12 mouse cellular contexts compared by ENCODE assay signal in the genomic region with DNA sequence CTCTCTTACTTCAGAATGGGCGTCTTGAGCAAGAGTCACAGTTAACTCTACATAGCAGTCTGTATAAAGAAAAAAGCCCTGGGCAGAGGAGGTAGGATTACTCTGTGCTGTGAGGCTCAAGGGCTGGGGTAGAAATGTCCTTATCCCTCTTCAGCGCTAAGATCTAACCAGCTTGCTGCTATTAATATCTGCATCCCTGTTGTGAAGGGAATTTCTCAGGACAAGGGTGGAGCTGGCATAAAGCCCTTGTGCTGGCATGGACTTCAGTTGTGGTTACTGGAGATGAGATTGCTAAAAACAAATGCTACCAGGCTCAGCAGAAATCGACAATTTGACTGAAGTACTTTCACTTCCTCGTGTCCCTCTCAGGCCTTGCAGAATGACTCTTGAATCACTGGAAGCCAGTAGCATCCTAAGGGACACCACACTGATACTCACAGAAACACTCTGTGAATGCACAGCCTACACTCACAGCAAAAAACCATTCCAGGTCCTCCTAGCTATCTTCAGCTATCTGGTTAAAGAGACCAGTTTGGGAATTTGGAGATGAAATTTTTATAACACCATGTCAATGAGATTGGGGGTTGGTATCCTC.
DNase-seq lines count a peak whose midpoint lies in the region; ATAC-seq and TF ChIP-seq lines count a peak whose summit lies in the region.
"Had no signal": no experiment of that assay in that cellular context is flagged by ENCODE, and none has a peak within 500 bp of the region (broad histone marks: within the 10 kb centered on the region; RNA-seq: fewer than 3 reads in every experiment).

No protein-coding gene starts in this region.

- H3K4me3 ChIP-seq in heart, embryonic 13.5 days: no peak overlapping the region
- H3K4me3 ChIP-seq in thymus, adult 2 months (ENCODE audit: control insufficient read depth, insufficient read depth, low read length): no peak overlapping the region
- H3K4me3 ChIP-seq: lung, embryonic 15.5 days; neural tube, embryonic 12.5 days had no signal

- TF ChIP-seq POLR2A in thymus, adult 2 months (IDR thresholded peaks at IDR 0.05; ENCODE audit: control insufficient read depth, extremely low read depth, insufficient read depth, low read length, poor library complexity): no peak

- TF ChIP-seq CTCF in thymus, adult 2 months (IDR thresholded peaks at IDR 0.05; ENCODE audit: borderline replicate concordance, control insufficient read depth, extremely low read depth, insufficient read depth, low read length, poor library complexity): no peak

- H3K4me2 ChIP-seq in heart, embryonic 13.5 days: peak overlapping the region; percentile 31
- H3K4me2 ChIP-seq: hindbrain, embryonic 14.5 days; lung, embryonic 15.5 days; neural tube, embryonic 12.5 days had no signal

- peaks cover 7% of the 10 kb centered on the region; the same call in 1 of the 2 replicates for H3K4me1 ChIP-seq in heart, embryonic 13.5 days
- H3K4me1 ChIP-seq in thymus, adult 2 months (replicated peaks; ENCODE audit: control insufficient read depth, insufficient read depth, low read length): no peaks in the 10 kb centered on the region
- H3K4me1 ChIP-seq: lung, embryonic 15.5 days; neural tube, embryonic 12.5 days had no signal

- peak; percentile 16 for DNase-seq in adrenal gland, postnatal 10 days
- no peak for DNase-seq in adrenal gland, adult 18-20 months (ENCODE audit: low spot score in 2 of 2)
- peak; percentile 14 for DNase-seq in lung, postnatal 10 days
- no peak for DNase-seq in lung, postnatal 4 days
- DNase-seq in right cerebral cortex, postnatal 10 days (ENCODE audit: low spot score in 2 of 2): peak; percentile 45 to 50
- DNase-seq in thymus, adult 2 months: no peak
- no peak for DNase-seq in B cell, adult 2 months

- no peak overlapping the region for H3K9ac ChIP-seq in heart, embryonic 13.5 days
- H3K9ac ChIP-seq: hindbrain, embryonic 14.5 days; lung, embryonic 15.5 days; neural tube, embryonic 12.5 days had no signal

- WGBS in heart, embryonic 13.5 days: 33% methylated on average over 4 of the region's 4 CpGs
- 72% methylated on average over 4 of the region's 4 CpGs for WGBS in thymus, adult 2 months

- no peaks in the 10 kb centered on the region for H3K9me3 ChIP-seq in heart, embryonic 13.5 days
- H3K9me3 ChIP-seq: lung, embryonic 15.5 days; neural tube, embryonic 12.5 days had no signal

- H3K27ac ChIP-seq in heart, embryonic 13.5 days (replicated peaks): no peak overlapping the region
- H3K27ac ChIP-seq in thymus, adult 2 months (ENCODE audit: control insufficient read depth, insufficient read depth, low read length): no peak overlapping the region
- H3K27ac ChIP-seq: hindbrain, embryonic 14.5 days; lung, embryonic 15.5 days; neural tube, embryonic 12.5 days had no signal

- ATAC-seq in heart, embryonic 13.5 days (ENCODE audit: extremely low read depth, insufficient number of reproducible peaks, low FRiP score, low TSS enrichment): no peak
- ATAC-seq: Patski had no signal

- H3K27me3 ChIP-seq in heart, embryonic 13.5 days (replicated peaks): no peaks in the 10 kb centered on the region
- H3K27me3 ChIP-seq in thymus, adult 2 months (ENCODE audit: control insufficient read depth, insufficient read depth, low read length): no peaks in the 10 kb centered on the region
- H3K27me3 ChIP-seq: lung, embryonic 15.5 days; neural tube, embryonic 12.5 days; Patski had no signal

- no peaks in the 10 kb centered on the region for H3K36me3 ChIP-seq in heart, embryonic 13.5 days
- no peaks in the 10 kb centered on the region for H3K36me3 ChIP-seq in thymus, adult 2 months (ENCODE audit: control insufficient read depth, insufficient read depth, low read length)
- H3K36me3 ChIP-seq: lung, embryonic 15.5 days; neural tube, embryonic 12.5 days had no signal

Comparison
In these comparisons a context has a peak if more than half of its experiments do, and no peak if none do; other contexts are left out.
1. DNase-seq: peak in adrenal gland, postnatal 10 days (single experiment), lung, postnatal 10 days (single experiment) and right cerebral cortex, postnatal 10 days (2 of 2); none in adrenal gland, adult 18-20 months (0 of 2), lung, postnatal 4 days (0 of 2), thymus, adult 2 months (single experiment) and B cell, adult 2 months (0 of 2).